Mouse (Mus musculus) forelimb bud, embryonic 11.5 days (tissue): ENCODE measurements at regions not wholly inside any gene's neighbourhood (a gene's known extent, or its start where the extent isn't known, plus 50 kb on each side); places are given as distances from the start of the nearest gene placed in this dataset.

ENCODE experiments used
- DNase-seq: peaks from one replicate; pipeline ENCODE4 v3.0.0-alpha.2; 2012; ENCODE audit warnings: low read depth, low spot score

- no peak for DNase-seq
Measured at GRCm38 (mm10) chr6:36313586-36313985, 74.3 kb upstream of the Chrm2 start.
